Mouse (Mus musculus): Measurements from ENCODE around the gene Dpm1. TPM values are rescaled to one million over a fixed set of nuclear protein-coding genes. Genes with fewer than 3 reads are reported as not detected.

The Dpm1 gene
- polyA plus RNA-seq, 1 experiment from 2014 or later: 58.3 TPM

GRCm38 (mm10) chr2:168248856-168249245 lies 18.5 kb upstream of the Dpm1 start:
- Histone ChIP-seq H3K27me3 (ENCODE audit: low read depth, poor library complexity, severe bottlenecking) (peaks cover 22% of the 10 kb centered on the region), H3K9me3 (replicated peaks) (no peaks in the 10 kb centered on the region), H3K4me3 (no peak overlapping the region), H3K36me3 (no peaks in the 10 kb centered on the region), H3K4me1 (peaks cover 11% of the 10 kb centered on the region), H3K27ac (no peak overlapping the region)
- 17% methylated on average over 2 of the region's 2 CpGs for WGBS
- DNase-seq (ENCODE audit: low spot score): peak; percentile 47

GRCm38 (mm10) chr2:168248167-168248855 lies 17.9 kb upstream of the Dpm1 start:
- no peak for DNase-seq (ENCODE audit: low spot score)
- H3K27me3 ChIP-seq (ENCODE audit: low read depth, poor library complexity, severe bottlenecking): peaks cover 22% of the 10 kb centered on the region
- no peak overlapping the region for H3K4me3 ChIP-seq
- no peak overlapping the region for H3K27ac ChIP-seq
- H3K4me1 ChIP-seq: peaks cover 7% of the 10 kb centered on the region
- whole genome bisulfite sequencing: 81% methylated on average over 8 of the region's 8 CpGs
- H3K36me3 ChIP-seq: no peaks in the 10 kb centered on the region
- H3K9me3 ChIP-seq (replicated peaks): no peaks in the 10 kb centered on the region

DNA sequence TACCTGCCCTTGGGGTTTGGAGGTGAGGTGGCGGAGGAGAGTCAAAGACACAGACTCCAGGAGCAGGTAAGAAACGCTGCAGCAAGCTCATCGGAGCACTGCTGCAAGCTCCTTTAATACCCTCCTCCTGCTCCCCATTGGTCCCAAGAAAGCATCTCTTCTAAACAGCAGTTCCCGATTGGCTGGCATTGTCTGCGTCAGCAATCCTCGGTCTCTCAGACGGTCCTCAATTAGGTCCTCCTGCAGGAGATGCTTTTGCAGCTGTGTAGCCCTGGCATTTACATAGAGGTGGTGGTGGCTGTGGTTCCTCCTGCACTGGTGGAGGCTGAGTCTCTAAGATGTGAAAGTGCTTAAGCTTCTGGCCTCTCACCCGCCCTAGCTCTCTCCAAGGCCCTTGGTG lies 15.2 kb upstream of the Dpm1 start:
- WGBS: 37% methylated on average over 8 of the region's 8 CpGs
- Histone ChIP-seq H3K4me3 (no peak overlapping the region), H3K27ac (no peak overlapping the region), H3K27me3 (ENCODE audit: low read depth, poor library complexity, severe bottlenecking) (peaks cover 11% of the 10 kb centered on the region; the same call in 1 of the 2 replicates), H3K4me1 (no peaks in the 10 kb centered on the region; the same call in 1 of the 2 replicates), H3K9me3 (replicated peaks) (no peaks in the 10 kb centered on the region), H3K36me3 (no peaks in the 10 kb centered on the region)
- no peak for DNase-seq (ENCODE audit: low spot score)

GRCm38 (mm10) chr2:168243278-168243677 lies 12.9 kb upstream of the Dpm1 start:
- DNase-seq (ENCODE audit: low spot score): no peak

DNA sequence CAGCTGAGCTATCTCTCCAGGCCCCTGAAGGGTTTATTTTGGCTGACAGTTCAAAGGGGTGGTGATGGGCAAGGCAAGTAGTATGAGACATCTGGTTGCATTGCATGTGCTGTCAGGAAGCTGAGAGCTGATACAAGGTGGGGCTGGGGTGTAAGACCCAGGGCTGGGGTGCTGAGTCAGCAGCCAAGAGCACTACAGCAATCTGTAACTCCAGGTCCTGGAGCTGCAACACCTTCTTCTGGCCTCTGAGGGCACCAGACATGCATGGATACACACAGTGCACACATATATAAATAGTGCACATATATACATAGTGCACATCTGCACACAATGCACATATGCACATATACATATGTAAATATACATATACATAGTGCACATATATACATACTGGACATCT lies 12.4 kb upstream of the Dpm1 start:
- H3K4me1 ChIP-seq: no peaks in the 10 kb centered on the region; the same call in 1 of the 2 replicates
- no peaks in the 10 kb centered on the region for H3K36me3 ChIP-seq
- no peak for DNase-seq (ENCODE audit: low spot score)
- no peak overlapping the region for H3K4me3 ChIP-seq
- H3K27me3 ChIP-seq (ENCODE audit: low read depth, poor library complexity, severe bottlenecking): peaks cover 11% of the 10 kb centered on the region; the same call in 1 of the 2 replicates
- no peak overlapping the region for H3K27ac ChIP-seq
- H3K9me3 ChIP-seq (replicated peaks): no peaks in the 10 kb centered on the region

More at GRCm38 (mm10) chr2:168243278-168243677, 12.9 kb upstream of the Dpm1 start:
- H3K9me3 ChIP-seq (replicated peaks): no peaks in the 10 kb centered on the region
- no peak overlapping the region for H3K4me3 ChIP-seq
- 68% methylated on average over 4 of the region's 4 CpGs for WGBS
- H3K36me3 ChIP-seq: no peaks in the 10 kb centered on the region
- peaks cover 11% of the 10 kb centered on the region; the same call in 1 of the 2 replicates for H3K27me3 ChIP-seq (ENCODE audit: low read depth, poor library complexity, severe bottlenecking)
- no peak overlapping the region for H3K27ac ChIP-seq
- no peaks in the 10 kb centered on the region; the same call in 1 of the 2 replicates for H3K4me1 ChIP-seq

DNA sequence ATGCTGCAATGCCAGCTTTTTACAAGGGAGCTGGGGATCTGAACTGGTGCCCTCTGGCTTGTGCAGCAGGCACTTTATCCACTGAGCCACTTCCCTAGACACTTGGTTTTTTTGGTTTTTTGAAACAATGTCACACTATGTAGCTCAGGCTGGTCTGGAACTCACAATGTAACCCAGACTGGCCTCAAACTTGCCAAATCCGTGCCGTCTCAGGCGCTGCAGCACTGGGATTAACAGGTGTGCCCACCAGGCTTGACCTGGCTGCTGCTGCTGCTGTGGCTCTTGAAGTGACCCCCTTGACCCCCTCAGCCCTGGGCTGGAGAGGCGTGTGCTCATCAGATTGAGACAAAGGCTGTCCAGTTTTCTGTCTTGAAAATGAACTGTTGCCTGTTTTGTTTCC lies 7.9 kb upstream of the Dpm1 start:
- no peak overlapping the region for H3K4me3 ChIP-seq
- no peak overlapping the region for H3K27ac ChIP-seq
- H3K27me3 ChIP-seq (ENCODE audit: low read depth, poor library complexity, severe bottlenecking): no peaks in the 10 kb centered on the region
- H3K36me3 ChIP-seq: peaks cover 17% of the 10 kb centered on the region
- H3K9me3 ChIP-seq (replicated peaks): no peaks in the 10 kb centered on the region
- H3K4me1 ChIP-seq: no peaks in the 10 kb centered on the region
- no peak for DNase-seq (ENCODE audit: low spot score)
- 85% methylated on average over 4 of the region's 4 CpGs for WGBS

DNA sequence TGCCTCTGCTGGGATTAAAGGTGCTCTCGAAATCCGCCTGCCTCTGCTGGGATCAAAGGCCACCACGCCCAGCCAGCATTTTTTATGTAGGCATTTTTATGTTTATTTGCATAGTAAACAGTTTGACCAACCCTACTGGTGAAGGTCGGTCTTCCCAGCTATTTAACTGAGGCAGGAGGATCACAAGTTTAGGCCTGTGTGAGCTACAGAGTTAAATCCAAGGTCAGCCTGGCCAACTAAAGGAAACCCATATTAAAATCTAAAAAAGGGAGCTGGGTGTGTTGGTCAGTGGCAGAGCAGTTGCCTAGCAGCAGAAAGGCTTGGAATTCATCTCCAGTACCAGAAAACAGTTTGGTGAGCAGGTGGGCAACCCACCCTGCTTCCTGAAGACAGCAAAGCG lies 2.9 kb upstream of the Dpm1 start:
- Histone ChIP-seq H3K27ac (no peak overlapping the region), H3K4me1 (peaks cover 29% of the 10 kb centered on the region), H3K9me3 (replicated peaks) (no peaks in the 10 kb centered on the region), H3K36me3 (peaks cover 35% of the 10 kb centered on the region), H3K4me3 (no peak overlapping the region), H3K27me3 (ENCODE audit: low read depth, poor library complexity, severe bottlenecking) (no peaks in the 10 kb centered on the region)
- no peak for DNase-seq (ENCODE audit: low spot score)
- 90% methylated on average over 5 of the region's 5 CpGs for WGBS

- DNase-seq (ENCODE audit: low spot score): no peak
- peaks cover 47% of the 10 kb centered on the region for H3K36me3 ChIP-seq
- H3K27ac ChIP-seq: peak overlapping the region; percentile 97; the same call in 1 of the 2 replicates
- no peaks in the 10 kb centered on the region for H3K27me3 ChIP-seq (ENCODE audit: low read depth, poor library complexity, severe bottlenecking)
- WGBS: 64% methylated on average over 33 of the region's 33 CpGs
- peaks cover 33% of the 10 kb centered on the region for H3K4me1 ChIP-seq
- no peaks in the 10 kb centered on the region for H3K9me3 ChIP-seq (replicated peaks)
- H3K4me3 ChIP-seq: peak overlapping the region; percentile 100
Measured at GRCm38 (mm10) chr2:168231471-168231829, 1.1 kb upstream of the Dpm1 start.

DNA sequence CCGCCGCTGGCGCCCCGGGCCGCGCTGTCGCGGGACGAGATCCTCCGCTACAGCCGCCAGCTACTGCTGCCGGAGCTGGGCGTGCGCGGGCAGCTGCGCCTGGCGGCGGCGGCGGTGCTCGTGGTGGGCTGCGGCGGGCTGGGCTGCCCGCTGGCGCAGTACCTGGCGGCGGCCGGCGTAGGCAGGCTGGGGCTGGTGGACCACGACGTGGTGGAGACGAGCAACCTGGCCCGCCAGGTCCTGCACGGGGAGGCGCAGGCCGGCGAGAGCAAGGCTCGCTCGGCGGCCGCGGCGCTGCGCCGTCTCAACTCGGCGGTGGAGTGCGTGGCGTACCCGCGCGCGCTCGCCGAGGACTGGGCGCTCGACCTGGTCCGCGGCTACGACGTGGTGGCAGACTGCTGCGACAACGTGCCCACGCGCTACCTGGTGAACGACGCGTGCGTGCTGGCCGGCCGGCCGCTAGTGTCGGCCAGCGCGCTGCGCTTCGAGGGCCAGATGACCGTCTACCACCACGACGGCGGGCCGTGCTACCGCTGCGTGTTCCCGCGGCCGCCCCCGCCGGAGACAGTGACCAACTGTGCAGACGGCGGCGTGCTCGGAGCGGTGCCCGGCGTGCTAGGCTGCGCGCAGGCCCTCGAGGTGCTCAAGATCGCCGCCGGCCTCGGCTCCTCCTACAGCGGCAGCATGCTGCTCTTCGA lies 531 bp upstream of the Dpm1 start:
- peak; percentile 44 for DNase-seq (ENCODE audit: low spot score)
- 5% methylated on average over 105 of the region's 105 CpGs for WGBS
- no peaks in the 10 kb centered on the region for H3K27me3 ChIP-seq (ENCODE audit: low read depth, poor library complexity, severe bottlenecking)

DNA sequence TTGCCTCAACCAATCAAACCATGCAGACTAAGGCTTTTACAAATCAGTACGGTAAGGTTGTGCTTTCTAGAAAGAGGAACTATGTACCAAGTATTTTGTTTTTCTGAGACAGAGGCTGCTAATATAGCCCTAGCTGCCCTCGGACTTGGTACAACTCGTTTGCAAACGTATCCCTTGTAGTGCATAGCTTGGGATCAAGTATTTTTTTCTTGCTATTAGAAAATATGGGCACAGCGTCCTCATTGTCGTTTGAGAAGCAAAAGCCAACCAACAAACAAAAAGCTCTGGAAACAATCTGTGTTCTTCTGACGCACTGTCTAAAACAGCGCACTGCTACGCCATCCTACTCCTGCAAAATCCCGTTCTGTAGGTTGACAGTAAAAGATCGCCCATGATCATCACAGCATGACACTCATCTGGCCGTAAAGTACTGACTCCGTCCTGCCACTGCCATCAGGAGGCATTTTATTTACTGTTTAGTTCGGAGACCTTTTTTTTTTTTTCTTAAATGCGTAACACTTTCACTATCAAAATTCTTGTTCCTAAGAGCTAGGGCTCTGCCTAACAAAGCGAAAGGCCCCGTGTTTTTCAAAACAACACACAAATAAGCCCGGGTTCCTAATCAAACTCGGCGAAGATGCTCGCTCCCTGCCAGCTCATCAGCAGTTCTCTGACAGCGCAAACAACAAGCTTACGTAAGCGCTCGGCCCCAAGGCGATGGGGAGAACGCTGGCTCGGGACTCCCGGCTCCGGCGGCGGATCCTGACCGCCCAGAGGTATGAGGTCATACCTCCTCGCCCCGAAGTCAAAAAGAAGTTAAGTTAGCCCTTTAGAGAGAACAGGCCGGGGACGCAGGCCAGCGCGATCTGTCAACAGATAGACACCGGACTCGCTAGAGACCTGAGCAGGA lies 1.0 kb downstream of the Dpm1 start:
- 21% methylated on average over 41 of the region's 41 CpGs for WGBS
- H3K27me3 ChIP-seq (ENCODE audit: low read depth, poor library complexity, severe bottlenecking): no peaks in the 10 kb centered on the region
- peak overlapping the region; percentile 100 for H3K4me3 ChIP-seq
- H3K4me1 ChIP-seq: peaks cover 33% of the 10 kb centered on the region
- no peaks in the 10 kb centered on the region for H3K9me3 ChIP-seq (replicated peaks)
- peaks cover 62% of the 10 kb centered on the region for H3K36me3 ChIP-seq
- DNase-seq (ENCODE audit: low spot score): peak; percentile 38
- H3K27ac ChIP-seq: peak overlapping the region; percentile 97

More for the DNA sequence above, 531 bp upstream of the Dpm1 start:
- Histone ChIP-seq H3K9me3 (replicated peaks) (no peaks in the 10 kb centered on the region), H3K36me3 (peaks cover 53% of the 10 kb centered on the region), H3K4me3 (peak overlapping the region; percentile 100), H3K4me1 (peaks cover 33% of the 10 kb centered on the region), H3K27ac (peak overlapping the region; percentile 97)

- Histone ChIP-seq H3K27me3 (ENCODE audit: low read depth, poor library complexity, severe bottlenecking) (no peaks in the 10 kb centered on the region), H3K4me1 (peaks cover 5% of the 10 kb centered on the region), H3K36me3 (peaks cover 89% of the 10 kb centered on the region), H3K27ac (no peak overlapping the region), H3K4me3 (no peak overlapping the region), H3K9me3 (replicated peaks) (no peaks in the 10 kb centered on the region)
- no peak for DNase-seq (ENCODE audit: low spot score)
- WGBS: 94% methylated on average over 6 of the region's 6 CpGs
Measured at GRCm38 (mm10) chr2:168223326-168223725, 7.1 kb downstream of the Dpm1 start.

DNA sequence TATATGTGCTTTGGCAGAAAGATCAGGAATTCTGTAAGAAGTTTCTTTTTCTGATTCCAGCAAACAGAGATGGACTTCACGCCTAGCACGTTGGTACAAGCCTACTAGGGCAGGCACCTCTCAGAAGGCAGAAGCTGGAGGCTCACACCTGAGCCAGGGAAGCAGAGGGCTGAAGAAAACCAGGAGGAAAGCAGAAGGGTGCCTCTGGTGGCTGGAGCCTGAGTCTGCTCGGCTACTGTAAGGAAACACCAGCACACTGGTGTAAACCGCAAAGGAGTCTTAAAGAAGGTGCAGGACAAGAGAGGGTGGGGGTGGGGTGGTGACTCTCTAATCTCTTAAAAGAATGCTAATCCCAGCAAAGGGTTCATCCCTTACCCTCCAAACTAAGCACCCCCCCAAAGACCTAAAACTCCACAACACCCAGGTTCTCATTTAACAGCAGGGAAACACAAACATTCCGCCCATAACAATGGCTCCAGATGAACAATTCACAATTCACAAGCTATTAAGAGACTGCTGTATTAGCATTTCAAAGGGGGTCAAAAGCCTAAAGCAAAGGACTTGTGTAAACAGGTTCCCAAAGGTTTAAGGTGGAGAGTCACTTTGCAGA lies 16.5 kb downstream of the Dpm1 start:
- no peak for DNase-seq (ENCODE audit: low spot score)
- H3K27ac ChIP-seq: no peak overlapping the region
- peaks cover 99% of the 10 kb centered on the region for H3K36me3 ChIP-seq
- no peaks in the 10 kb centered on the region for H3K4me1 ChIP-seq
- H3K4me3 ChIP-seq: no peak overlapping the region
- no peaks in the 10 kb centered on the region for H3K9me3 ChIP-seq (replicated peaks)
- WGBS: 57% methylated on average over 5 of the region's 5 CpGs
- H3K27me3 ChIP-seq (ENCODE audit: low read depth, poor library complexity, severe bottlenecking): no peaks in the 10 kb centered on the region
